Mouse (Mus musculus): ENCODE results near the gene Optn.

Gene Optn

GRCm38 (mm10) chr2:4978091-4978490, 85.8 kb downstream of the Optn start:
- DNase-seq: no peak

DNA sequence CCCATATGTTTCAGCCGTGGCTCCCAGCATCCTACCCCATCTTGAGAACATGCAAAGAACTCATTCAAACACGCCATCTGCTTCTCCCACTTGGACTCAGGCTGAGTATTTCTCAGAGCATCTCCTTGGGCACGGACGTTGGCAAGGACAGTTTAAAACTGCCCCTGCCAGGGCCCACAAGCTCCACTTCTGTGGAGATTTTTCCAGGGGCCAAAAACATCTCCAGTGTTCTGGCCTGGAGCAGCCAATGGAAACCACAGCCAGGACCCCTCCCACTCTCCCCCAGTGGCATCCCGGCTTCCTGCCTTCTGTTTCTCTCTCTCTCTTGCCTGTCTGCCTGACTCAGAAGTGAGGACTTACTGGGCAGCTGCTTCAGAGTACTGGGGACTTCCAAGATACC, 88.0 kb downstream of the Optn start, which contains the start of gene Ucma:
TSS of gene Ucma (plus strand) at position 316 of the 400 bp plus-strand sequence.
- DNase-seq: no peak

All from thymus, postnatal 4 days (tissue).